Mouse (Mus musculus) large intestine, adult 2 months (tissue): ENCODE results near the gene Faap20. TPM values are rescaled to one million over a fixed set of nuclear protein-coding genes. Genes with fewer than 3 reads are reported as not detected.

Experiments used
- DNase-seq: peaks from one replicate; pipeline ENCODE4 v3.0.0-alpha.2; 2012; ENCODE audit warnings: low read depth, low spot score
- WGBS: fragments of 180-500 bp; shearing (Covaris S2); methylation state at CpG from one replicate; pipeline ENCODE4 v1.1.7; 2018; 5-methylcytosine and 5-hydroxymethylcytosine counted together
- polyA plus RNA-seq: library from polyadenylated mRNA; depleted of rRNA; stranded (reverse); fragments of >200 nt; gene quantifications from 2 replicates; pipeline ENCODE4 v1.2.3, GENCODE M21; 2012; rRNA removed

The Faap20 gene
- polyA plus RNA-seq = 56.1 and 59.4 TPM in 2 replicates

DNA sequence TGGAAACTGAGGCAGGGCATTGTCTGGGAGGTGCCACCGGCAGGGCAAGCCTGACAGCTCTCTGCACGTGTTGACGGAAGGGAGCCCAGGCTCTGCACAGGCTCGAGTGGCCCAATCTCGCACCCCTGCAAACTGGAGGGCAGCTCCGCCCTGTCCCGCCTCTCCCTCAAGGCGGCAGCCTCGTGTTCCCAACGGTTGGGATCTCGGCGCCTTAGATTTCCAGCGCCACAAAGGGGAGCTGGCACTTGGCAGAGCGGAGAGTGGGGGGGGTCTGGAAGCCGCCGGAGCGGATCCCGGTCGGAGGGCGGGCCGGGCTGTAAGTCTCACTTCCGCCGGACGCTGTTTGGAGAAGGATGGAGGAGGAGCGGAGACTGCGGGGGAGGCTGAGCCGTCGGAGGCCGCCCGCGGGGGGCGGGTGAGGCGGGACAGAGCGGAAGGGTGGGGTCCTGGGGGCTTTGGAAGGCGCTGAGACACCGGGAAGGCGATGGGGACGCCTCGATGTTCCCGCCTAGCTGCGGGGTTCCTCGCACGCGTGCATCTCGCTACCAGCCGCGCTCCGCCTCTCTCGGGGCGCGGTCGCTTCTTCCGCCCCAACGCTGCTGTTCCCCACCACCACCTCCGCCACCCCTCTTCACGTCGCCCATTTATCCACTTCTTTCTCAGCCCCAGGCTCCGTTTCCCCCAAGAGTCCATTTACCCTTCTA is at the start of gene Faap20:
Gene Faap20, plus strand, starts transcription at position 155 of the 704 bp plus-strand sequence.
- no peak for DNase-seq
- under 1% methylated on average over 57 of the region's 58 CpGs for WGBS

GRCm38 (mm10) chr4:155200861-155201390 is 48.7 kb upstream of the Faap20 start:
- 60% methylated on average over 3 of the region's 3 CpGs for WGBS
- no peak for DNase-seq

DNA sequence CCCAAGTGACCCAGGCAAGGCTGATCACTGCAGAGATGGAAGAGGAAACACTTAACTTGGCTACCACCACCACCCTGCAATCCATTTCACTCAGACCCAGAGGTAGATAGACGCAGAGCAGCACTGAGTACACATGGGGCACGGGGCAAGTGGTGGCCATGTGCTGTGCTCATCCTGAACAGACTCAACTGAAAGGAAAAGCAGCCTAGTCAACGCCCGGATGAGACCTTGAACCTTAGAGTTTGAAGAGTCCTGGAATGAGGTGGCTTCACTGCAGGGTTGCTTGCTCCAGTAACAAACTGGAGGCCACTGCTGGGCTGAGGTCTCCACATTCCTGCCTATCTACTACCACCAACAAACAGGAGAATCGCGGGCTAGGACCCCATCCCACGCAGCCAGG is 47.8 kb upstream of the Faap20 start:
- 60% methylated on average over 7 of the region's 7 CpGs for WGBS
- no peak for DNase-seq

DNA sequence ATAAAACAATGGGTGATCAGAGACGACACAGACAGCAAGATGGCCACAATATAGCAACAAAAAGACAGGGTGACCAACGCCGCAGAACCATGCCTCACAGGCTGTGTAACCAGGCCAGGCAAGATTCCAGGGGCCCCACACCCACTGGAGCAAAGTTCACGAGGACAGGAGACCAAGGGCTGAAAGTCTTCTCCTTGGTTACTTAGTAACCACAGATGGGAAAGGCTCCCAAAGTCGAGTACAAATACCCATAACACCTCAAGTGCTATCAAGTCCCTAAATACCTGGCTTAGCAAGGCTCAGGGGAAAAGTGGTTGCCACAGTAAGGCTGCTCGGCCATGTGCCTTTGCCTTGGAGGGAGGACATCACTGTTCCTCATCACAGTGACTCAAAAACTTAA is 43.7 kb upstream of the Faap20 start:
- WGBS = 14% methylated on average over 6 of the region's 6 CpGs
- peak; percentile 95 for DNase-seq

- DNase-seq = no peak
- 45% methylated on average over 8 of the region's 8 CpGs for WGBS
Observed at GRCm38 (mm10) chr4:155206498-155206897, 43.1 kb upstream of the Faap20 start.

DNA sequence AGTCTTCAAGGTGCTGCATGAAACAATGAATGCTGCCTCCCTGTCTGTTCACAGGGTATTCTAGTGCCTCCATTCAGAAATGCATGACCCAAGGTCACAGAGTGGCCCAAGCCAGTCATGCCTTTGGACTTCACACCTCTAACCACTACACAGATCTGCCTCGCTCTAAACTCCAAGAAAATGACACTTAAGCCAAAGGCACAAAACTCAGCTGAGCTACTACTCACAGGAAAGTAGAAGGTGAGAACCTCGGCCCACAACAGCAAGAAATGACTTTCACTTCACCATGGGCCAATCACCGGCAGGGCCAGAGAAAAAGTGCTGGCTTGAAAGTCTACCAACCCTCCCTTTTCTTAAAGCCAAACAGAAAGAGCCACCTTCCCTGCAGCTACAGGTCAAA is 41.8 kb upstream of the Faap20 start:
- DNase-seq = no peak
- WGBS = 21% methylated on average over 3 of the region's 3 CpGs

- WGBS = 51% methylated on average over 7 of the region's 7 CpGs
- DNase-seq = no peak
Observed at GRCm38 (mm10) chr4:155208613-155209012, 41.0 kb upstream of the Faap20 start.

DNA sequence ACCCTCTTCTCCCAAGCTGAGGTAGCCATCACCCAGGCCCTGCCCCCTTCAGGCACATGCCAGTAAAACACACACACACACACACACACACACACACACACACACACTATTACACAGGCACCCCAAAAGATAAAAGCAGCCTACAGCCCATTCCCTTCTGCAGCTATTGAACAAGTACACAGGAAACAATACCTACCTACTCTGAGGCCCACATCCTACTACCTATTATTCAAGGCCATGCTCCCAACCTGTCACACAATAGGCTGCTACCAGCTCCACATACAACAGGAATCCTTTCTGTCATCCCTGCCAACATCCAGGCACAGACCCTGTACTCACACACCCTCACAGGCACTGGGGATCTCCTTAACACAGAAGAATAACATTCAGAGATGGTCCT is 40.5 kb upstream of the Faap20 start:
- no peak for DNase-seq

- WGBS = 88% methylated on average over 5 of the region's 5 CpGs
- no peak for DNase-seq
Observed at GRCm38 (mm10) chr4:155209494-155209893, 40.1 kb upstream of the Faap20 start.

GRCm38 (mm10) chr4:155213052-155213751 is 36.4 kb upstream of the Faap20 start:
- no peak for DNase-seq
- 32% methylated on average over 9 of the region's 9 CpGs for WGBS

- 36% methylated on average over 6 of the region's 6 CpGs for WGBS
- DNase-seq = no peak
Observed at GRCm38 (mm10) chr4:155213752-155214054, 35.9 kb upstream of the Faap20 start.

GRCm38 (mm10) chr4:155214188-155214587 is 35.4 kb upstream of the Faap20 start:
- 52% methylated on average over 6 of the region's 6 CpGs for WGBS
- DNase-seq = no peak

DNA sequence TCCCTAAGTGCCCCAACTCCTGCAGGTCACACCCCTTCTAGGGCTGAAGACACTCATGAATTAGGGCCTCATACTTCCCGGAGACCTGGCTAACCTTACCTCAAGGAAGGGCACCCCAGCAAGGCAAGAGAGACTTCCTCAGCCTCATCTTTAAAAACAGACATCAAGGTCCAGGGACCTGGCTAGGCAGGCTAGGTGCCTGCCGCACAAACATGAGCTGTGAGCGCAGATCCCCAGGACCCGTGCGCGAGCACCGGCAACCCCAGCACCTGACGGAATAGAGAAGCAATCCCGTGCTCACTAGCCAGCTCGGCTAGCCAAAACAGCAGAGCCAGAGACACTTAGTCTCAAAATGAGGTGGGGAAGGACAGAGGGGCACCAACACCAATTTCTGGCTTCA is 34.8 kb upstream of the Faap20 start:
- WGBS = 66% methylated on average over 10 of the region's 10 CpGs
- no peak for DNase-seq

- WGBS = 54% methylated on average over 9 of the region's 9 CpGs
- DNase-seq = no peak
Observed at GRCm38 (mm10) chr4:155215203-155215602, 34.4 kb upstream of the Faap20 start.

GRCm38 (mm10) chr4:155215773-155216630 is 33.6 kb upstream of the Faap20 start:
- WGBS = 47% methylated on average over 12 of the region's 12 CpGs

DNA sequence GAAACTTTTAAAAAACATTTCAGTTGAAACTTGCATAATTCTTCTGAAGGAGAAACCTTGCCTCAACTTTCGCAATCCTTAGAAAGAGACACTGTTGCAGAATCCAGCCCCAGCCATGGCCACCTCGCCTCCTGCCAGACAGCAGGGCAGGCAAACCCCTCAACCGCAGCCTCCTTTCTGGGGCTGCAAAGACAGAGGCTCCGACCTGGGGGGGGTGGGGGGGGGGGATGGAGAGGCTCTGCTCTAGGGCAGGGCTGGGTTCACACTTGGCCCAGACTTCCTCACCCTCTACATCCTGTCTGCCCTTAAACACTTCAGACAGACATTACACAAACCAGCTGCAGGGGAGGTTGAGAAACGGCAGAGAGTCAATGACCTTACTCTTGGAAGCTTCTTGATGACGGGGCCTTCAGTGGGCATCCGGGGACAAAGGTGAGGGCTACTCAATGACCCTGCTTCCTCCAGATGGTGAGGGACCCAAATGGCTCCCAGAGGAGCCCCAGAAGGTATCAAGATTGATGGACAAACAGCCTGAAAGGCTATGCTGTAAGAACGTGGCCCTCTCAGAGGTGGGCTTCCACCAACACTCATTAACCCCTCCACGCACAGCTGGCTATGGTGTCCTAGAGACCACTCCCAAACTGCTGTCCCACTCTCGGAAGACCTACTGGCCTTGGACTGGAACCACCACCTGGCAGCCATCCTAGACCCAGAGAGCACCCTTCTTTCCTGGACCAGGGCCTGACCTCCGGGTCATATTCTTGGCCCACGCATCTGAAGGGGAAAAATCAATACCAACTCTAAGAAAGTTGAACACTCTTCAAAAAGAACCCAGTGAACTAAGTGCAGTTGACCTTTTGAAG is 32.1 kb upstream of the Faap20 start:
- no peak for DNase-seq
- WGBS = 48% methylated on average over 12 of the region's 12 CpGs

More at GRCm38 (mm10) chr4:155215773-155216630, 33.6 kb upstream of the Faap20 start:
- no peak for DNase-seq

- WGBS = 46% methylated on average over 9 of the region's 9 CpGs
- DNase-seq = no peak
Observed at GRCm38 (mm10) chr4:155218104-155218732, 31.4 kb upstream of the Faap20 start.

- 31% methylated on average over 12 of the region's 12 CpGs for WGBS
- no peak for DNase-seq
Observed at GRCm38 (mm10) chr4:155219271-155220212, 30.1 kb upstream of the Faap20 start.
